Mouse (Mus musculus) left cerebral cortex, adult 8-10 months (tissue): ENCODE data around the gene Cdkn1a. TPM values are rescaled to one million over a fixed set of nuclear protein-coding genes. Genes with fewer than 3 reads are reported as not detected.
"Not testable (repeated sequence)": the region's sequence is repeated elsewhere in the genome, so short reads cannot be mapped to it uniquely, and the experiment has no call there.

ENCODE experiments used
- DNase-seq, 2 experiments: peaks; one replicate each; pipeline ENCODE4 v3.0.0; 2022; ENCODE audit warnings: low spot score in 2 of 2
- total RNA-seq, 4 experiments: library from RNA; stranded (reverse); gene quantifications; 2 replicates each; pipeline ENCODE4 v1.2.4; 2022

The Cdkn1a gene
- total RNA-seq, 4 experiments from 2014 or later, result 18.9 to 27.0 (median 19.5) TPM

DNA sequence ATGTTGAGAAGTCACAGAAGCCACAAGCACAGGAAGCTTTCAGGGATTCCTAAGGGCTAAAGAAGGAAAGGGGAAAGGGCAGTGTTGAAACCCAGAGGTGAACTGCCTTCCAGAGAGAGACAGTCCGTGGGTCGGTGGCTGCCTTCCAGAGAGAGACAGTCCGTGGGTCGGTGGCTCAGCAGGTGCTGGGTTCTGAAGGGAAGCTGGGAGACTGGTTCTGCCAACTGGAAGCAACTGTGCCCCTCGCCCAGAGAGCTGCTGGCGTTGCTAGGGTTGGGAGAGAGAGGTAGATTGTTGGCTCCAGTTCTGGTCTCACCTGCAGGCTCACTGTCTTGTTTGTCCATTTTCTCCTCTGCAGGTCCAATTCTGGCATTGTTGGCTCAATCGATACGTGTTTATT lies 32.3 kb upstream of the Cdkn1a start:
- DNase-seq, result no peak

DNA sequence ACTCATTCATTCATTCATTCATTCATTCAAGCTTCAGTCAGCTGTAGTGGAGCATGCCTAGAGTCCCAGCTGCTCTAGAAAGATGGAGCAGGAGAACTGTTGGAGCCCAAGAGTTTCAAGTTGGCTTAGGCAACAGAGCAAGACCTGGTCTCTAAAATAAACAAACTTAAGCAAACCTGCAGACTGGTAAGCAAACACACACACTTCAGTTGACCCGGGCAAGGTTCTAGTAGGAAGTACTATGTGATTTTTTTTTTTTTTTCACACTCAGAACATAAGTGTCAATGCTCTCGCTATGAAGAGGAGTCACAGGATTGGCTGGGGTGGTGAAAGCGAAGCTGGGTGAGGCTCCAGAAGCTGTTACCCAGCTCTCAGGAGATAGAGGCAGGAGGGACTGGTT lies 31.2 kb upstream of the Cdkn1a start:
- no peak for DNase-seq

DNA sequence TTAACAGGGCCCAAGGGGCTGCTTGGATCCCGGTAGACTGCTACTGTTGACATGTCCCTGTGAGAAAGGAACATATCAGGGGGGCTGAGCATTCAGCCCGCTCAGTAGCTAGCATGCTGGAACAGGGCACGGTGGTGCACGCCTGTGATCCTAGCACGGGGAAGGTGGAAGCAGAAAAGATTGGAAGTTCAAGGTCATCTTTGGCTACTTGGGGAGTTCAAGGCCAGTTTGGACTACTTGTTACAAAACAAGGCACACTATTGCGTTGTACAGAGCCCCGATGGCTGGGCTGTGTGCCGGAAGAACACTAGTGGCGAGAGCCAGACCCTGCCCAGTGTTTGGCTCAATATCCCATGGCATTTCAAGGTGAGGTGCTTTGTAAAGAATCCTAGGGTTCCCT lies 29.8 kb upstream of the Cdkn1a start:
- DNase-seq, result no peak

DNA sequence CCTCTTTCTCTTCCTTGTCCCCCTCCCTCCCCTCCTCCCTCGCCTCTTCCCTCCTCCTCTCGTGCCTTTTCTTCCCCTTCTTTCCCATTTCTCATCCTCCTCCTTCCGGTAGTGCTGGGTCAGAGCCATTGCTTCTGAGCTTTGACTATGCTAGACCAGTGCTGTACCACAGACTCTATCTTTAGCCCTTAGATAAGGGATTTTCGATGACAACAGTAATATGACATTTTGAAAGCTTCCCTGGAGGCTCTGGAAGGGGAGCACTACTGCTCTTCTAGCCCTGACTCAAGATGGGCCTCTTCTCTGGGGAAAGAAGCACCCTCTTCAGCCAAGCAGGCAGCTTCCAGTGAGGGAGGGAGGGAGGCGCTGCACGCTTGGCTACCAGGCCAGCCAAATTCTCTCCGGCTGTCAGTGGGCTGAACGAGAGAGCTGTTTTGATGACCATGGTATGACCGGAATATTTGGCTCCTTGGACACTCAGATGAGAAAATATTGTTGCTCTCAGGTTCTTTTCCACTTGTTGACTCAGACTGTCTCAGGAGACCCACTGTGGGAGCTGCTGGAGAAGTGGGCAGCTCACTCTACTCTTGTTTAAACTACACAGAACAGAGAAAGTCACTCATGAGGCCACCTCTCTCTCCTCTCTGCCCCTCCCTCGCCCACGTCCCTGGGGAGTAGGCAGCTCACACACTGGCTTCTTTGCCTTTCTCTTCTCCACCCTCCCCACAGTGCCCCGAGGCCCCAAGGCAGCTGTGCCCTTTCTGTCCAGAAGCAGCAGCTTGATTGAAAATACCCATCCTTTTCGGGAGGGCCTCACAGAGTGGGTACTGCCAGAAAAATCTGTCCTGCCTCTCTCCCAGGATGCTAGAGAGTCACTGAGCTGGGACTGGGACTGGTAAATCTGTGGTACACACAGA lies 28.4 kb upstream of the Cdkn1a start:
- no peak for DNase-seq

DNA sequence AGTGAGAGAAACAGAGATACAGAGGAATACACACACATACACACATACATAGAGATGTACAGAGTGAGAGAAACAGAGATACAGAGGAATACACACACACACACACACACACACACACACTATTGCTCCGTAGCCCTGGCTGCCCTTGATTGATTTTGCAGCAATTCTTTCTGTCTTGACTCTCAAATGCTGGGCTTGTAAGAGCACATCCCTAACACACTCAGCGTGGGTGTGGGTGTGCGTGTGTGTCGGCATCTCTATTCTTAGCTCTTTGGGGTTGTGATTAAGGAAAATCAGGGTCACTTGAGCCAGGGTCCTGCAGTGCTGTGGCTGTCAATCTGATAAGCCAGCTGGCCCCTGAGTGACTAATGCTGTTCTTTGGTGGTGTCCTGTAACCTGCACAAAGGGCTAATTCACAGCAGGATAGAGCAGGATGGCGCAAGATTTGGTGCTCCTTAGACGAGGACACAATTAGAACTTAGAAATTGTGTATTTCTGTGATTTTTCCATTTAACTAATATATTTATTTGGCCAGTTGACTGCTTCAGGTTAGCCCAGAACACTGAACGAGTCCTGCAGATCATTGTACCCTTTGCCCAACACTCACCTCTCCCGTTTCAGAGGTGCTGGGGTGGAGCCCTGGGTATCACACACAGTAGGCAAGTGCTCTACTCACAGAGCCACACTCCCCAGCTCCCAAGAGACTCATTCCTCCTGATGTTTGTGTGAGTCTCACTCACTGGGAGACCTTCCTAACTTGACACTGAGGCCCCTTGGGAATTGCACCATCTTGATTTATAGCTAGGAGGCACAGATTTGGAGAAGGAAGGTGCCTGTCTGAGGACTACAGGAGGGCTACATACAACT lies 27.4 kb upstream of the Cdkn1a start:
- DNase-seq, result no peak

DNA sequence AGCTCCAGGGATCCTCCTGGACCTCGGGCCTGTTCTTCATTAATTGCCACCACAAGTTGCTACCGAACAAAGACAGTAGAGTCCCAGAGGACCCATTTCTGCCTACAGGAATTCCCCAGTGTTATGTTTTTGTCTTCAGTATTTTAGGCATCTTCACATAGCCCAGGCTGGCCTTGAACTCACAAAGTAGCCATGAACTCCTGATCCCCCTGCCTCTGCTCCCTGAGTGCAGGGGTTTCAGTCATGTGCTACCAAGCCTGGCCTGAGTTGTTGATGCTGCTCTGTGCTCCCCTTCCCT lies 26.8 kb upstream of the Cdkn1a start:
- DNase-seq, result no peak

DNA sequence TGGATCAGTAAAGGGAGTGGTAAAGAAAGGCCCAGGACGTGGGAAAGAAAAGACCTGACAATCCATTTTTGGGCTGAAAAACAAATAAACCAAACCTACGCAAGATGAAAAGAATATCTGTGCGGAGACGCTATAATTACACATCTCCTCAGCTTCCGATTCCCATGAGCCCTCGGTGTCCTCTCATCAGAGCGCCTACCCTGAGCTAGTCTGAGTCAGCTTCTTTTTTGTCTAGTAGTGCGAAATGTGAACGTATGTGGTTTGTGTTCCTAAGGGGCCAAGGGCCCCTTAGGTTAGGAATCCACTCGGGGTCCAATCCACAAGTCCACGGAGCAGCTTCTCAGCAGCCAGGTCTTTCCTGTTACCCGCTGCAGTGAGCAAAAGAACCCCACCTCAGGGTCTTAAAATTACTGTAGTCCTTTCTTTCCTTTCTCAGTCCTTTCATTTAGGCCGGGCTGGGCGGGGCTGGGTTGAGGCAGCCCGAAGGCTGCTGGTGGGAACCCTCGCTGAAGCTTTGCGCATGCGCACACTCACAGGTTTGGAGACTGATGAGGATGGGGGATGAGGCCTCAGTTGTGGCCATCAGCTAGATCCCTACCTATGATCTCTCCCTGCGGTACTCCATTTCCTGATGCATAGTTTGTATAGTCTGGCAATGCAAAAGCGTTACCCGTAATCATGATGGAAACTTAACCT lies 25.4 kb upstream of the Cdkn1a start:
- no peak for DNase-seq

DNA sequence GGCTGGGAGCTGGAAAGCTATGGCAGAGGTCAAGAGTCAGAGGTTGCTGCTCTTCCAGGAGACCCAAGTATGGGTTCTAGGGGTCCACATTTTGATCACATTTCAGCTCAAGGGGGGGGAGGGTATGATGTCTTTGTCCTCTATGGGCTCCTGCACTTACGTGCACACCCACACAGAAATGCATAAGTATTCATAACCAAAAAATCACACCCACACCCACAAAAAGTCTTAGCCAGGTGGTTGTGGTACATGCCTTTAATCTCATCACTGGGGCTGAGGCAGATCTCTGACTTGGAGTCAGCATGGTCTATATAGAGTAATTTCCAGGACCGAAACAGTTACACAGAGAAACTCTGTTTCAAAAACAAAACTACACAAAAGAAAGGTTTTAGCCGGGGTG lies 24.8 kb upstream of the Cdkn1a start:
- DNase-seq, result no peak

DNA sequence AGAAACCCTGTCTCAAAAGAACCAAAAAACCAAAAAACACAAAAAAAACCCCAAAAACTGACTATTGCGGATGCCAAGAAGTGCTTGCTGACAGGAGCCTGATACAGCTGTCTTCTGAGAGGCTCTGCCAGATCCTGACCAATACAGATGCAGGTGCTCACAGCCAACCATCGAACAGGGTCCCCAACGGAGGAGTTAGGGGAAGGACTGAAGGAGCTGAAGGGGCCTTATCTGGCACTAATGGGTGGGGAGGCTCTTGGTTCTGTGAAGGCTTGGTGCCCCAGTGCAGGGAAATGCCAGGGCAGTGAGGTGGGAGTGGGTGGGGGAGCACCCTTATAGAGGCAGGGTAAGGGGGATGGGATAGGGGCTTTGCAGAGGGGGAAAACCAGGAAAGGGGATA lies 23.4 kb upstream of the Cdkn1a start:
- DNase-seq, result not testable (repeated sequence)

DNA sequence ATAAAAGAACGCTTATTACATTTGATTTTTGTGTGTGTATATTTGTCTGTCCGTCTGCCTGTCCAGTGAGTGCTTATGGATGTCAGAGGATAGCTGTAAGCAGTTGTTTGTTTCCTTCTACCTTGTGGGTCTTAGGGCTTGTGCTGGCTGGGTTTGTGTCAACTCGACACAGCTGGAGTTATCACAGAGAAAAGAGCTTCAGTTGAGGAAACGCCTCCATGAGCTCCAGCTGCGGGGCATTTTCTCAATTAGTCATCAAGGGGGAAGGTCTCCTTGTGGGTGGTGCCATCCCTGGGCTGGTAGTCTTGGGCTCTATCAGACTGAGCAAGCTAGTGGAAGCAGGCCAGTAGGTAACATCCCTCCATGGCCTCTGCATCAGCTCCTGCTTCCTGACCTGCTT lies 22.9 kb upstream of the Cdkn1a start:
- DNase-seq, result no peak

DNA sequence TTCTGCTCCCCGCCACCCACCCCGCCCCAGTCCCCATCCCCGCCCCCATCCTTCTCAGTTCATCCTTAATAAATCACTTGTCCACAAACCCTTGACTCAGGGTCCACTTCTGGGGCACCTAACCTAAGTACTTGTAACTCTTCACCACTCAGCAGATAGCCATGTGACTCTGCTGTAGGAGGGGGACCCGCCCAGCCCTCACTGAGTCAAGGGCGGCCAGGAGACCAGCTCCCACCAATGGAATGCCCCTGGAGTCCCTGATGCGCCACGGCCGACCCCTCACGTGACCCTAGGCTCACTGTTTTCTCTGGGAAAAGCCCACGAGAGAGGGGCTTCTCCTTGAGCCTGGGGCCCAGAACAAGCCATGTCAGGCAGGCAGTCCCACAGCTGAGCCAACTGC lies 21.7 kb upstream of the Cdkn1a start:
- no peak for DNase-seq

DNA sequence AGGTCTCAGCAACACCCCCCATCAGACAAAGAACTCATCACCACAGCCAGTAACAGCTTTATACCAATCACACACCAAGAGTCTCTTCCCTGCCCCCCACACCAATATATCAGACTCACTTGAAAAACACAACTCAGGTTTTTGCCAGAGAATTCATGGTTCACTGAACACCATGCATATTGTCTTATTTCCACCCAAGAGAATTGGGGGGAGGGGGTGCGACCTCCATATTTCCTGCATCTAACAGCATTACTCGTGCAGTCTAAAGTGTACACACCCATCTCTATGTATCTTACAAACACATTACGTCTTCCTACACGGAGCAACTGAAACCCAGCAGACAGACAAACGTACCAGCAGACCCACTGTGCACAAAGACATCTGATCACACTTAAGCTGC lies 19.0 kb upstream of the Cdkn1a start:
- no peak for DNase-seq

DNA sequence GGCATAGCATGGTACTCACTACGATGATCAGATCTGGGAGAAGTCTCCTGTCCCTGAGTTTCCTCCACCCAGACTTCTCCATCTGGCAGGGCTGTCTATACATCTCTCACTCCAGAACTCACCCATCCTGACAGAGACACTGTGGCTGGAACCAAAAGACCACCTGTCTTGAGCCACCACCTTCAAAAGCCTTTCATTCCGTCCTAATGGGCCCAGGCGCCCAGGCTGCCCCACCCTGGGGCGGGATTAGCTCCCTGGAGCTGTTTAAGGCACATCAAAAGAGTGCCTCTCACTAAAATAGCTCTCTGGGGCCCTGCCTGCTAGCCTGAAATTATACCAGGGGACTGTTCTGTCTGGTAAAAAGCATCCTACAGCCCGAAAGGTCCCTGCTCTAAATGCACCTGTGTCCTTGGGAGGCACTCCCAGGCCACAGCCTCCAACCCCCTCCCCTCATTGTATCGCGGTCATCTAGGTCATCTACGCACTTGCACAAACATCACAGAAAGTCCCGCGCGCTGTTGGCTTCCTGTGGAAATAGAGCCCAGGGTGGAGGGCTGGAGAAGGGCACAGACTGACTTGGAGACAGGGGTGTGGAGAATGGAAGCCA lies 18.0 kb upstream of the Cdkn1a start:
- DNase-seq, result no peak

DNA sequence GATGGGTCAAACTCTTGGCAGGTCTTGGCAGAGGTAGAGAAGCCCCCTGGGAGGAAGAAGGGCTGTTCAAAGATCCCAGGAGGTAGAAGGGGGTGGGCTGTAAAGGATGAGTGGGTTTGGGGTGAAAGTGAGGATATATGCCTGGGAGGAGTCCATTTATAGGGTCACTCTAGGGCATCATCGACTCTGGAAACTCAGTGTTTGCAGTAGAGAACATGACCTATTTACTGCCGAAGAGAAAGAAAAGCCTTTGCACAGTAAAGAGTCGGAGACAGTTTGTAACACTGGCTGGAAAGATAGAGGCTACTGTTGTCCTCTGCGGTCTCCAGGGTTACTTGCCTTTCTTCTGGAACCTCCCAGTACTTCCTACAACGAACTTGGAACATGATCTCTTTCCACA lies 17.5 kb upstream of the Cdkn1a start:
- no peak for DNase-seq

DNA sequence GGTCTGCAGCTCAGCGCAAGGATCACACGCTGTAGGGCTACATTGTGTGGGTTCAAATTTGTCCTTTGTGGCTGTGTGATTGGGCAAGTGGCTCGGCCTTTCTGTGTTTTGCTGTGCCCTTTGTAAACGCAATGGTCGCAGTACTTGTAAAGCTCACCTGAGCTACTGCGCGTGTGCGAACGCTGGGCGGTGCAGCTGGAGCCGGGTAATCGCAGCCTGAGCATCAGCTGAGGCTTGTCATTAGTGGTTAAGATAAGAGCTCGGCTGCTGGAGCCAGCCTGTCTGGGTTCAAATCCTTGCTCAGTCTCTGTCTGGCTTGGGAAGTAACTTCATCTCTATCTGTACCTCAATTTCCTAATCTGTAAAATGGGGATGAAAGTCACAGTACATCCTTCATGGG lies 16.7 kb upstream of the Cdkn1a start:
- no peak for DNase-seq

DNA sequence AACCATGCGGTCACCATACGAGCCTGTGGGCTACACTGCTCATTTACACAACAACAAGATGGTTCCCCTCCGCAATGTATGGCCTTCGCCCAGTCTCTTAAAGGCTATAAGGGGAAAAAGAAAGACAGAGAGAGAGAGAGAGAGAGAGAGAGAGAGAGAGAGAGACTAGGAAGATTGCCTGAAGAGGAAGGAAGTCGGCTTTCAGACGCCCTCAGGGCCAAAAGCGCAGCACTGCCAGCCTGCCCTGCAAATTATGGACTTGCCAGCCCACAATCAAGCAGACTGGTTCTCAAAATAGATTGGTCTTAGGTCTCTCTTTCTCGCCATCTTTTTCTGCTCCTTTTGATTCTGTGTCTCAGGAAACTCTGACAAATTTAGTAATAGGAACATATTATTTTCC lies 14.5 kb upstream of the Cdkn1a start:
- DNase-seq, result no peak

DNA sequence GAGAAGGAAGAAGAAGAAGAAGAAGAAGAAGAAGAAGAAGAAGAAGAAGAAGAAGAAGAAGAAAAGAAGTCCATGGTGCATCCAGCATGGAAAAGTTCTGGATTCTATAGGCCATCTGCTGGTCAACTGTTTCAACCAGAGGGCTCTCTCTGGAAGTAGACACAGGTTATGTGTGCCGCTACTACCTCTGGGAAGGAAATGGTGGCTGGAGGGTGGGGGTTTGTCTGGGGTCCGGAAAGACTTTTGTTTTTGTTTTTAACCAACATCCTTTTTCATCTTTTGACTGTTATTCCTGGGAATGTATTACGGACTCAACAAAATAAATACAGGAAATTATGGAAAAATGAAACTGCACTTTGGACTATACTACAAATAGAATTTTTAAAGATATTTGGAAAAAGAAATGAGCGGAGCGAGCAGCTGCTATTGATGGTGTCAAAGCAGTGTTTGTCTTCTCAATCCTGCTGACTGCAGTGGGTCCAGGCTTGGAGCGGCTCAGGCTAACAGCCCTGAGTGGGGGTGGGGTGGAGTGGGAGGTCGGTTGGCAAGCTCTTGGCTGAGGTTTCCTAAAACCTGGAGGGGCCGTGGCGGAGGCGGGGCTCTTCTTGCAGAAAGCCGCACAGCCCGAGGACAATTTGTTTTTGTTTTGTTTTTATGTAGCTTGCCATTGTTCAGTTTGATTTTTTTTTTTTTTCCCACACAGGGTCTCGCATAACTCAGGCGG lies 12.8 kb upstream of the Cdkn1a start:
- DNase-seq, result peak in 1 of 2 experiments; percentile 47

DNA sequence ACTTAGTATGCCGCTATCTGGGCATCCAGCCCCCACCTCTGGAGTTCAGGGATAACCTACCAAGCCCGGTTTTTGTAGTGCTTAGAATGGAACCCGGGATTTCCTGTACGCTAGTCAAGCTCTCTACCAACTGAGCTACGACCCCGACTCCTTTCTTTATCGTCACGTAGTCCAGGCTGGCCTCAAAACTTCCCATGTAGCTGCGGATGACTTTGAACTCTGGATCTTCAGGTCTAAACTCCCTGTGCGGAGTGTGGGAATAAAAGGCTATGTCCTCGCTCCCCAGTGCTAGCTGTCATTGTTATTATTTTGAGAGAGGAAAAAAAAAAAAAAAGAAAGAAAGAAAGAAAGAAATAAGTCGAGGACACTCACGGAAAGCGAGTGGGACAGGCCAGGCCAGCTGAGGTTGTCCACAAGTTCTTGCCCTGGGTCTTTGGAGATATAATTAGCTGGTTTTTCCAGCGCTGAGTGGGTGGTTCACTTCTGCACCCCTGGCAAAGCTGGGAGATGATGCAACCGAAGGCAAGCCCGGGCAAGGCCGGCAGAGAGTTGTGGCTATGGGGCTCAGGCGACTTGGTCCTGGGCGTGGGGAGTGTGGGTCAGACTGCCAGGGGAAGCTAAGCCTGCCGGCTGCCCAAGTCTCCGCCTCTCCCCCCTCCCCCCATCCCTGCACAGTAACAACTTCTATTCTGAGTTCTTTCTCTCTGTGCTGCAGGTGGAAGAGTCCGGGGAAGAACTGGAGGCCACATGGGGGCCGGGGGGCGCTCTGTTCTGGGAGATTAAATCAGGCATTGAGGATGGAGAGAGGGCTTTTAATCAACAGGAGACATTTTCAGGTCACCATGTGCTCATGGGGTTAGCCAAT lies 12.0 kb upstream of the Cdkn1a start:
- DNase-seq, result no peak

DNA sequence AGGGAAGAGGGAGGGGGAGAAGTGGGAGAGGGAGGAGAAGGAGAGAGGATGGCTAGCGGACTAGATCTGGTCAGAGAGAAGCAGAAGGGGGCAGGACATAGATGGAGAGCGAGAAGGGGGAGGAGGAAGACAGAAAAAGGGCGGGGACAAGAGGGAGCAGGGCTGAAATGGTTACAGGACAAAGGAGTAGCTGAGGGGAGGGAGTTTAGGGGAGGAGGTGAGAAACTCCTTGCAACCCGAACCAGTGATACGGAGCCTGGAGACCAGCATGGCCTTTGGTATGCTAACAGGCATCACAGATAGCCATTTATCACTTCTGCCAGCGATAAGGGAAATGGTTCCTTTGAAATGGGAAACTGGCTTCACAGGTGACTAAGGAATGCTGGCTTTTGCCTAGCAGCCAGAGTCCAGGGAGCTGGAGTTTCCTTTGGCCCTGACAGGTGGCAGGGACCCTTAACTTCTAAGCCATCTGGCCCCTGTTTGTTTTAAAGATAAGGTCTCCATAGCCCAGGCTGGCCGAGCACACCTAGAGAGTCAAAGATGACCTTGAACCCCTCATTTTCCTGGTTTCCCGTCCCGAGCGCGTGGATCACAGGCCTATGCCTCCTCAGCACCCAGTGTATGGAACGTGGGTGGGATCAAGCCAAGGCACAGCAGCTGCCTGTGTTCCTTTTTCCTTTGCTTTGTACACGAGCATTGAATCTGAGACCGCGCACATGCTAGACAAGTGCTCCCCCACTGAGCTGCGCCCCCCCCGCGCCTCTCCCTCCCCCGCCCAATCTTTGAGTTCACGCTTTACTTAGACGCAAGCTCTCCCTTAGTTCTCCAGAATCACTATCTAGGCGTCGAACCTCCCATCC lies 9.8 kb upstream of the Cdkn1a start:
- DNase-seq, result no peak
